Mouse (Mus musculus) heart, adult 2 months (tissue): ENCODE measurements around the gene Slc2a1.

ENCODE experiments used
- CTCF ChIP-seq: fragments of 200-600 bp; IDR thresholded peaks from 2 replicates; pipeline ENCODE4 v1.8.1; 2022; ENCODE audit warnings: antibody characterized with exemption, mild to moderate bottlenecking, moderate library complexity
- EP300 ChIP-seq: fragments of 200-500 bp; IDR thresholded peaks from 2 replicates; pipeline ENCODE4 v1.6.1; 2011; ENCODE audit warnings: low read depth, low read length, control low read depth; ENCODE audit not compliant: insufficient read depth
- POLR2A ChIP-seq: fragments of 200-500 bp; IDR thresholded peaks from 2 replicates; pipeline ENCODE4 v1.6.1; 2011; ENCODE audit warnings: mild to moderate bottlenecking, low read depth, low read length, control low read depth; ENCODE audit not compliant: insufficient read depth

DNA sequence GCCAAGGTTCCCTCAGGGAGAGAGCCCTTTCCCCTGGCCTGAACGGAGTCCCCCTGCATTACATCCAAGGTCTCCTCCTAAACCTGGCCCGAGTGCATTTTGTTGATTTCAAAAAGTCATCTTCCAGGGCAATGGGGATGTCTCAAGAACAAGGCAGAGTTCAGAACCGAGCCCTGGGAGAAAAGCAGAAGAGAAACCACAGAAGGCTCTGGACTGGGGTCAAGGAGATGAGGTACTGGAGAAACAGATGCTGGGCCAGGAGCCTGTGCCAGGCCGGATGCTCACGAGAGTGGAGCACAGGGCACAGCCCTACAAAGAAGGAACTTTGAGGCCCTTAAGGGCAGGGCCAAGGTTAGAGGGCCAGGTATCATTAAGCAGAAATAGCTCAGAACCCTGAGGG is 69.2 kb downstream of the Slc2a1 start:
- TF ChIP-seq CTCF: no peak
- TF ChIP-seq POLR2A: no peak
- no peak for TF ChIP-seq EP300
